Mouse (Mus musculus) liver, adult 10 weeks (tissue): ENCODE data around the gene Mcpt2. TPM values are rescaled to one million over a fixed set of nuclear protein-coding genes. Genes with fewer than 3 reads are reported as not detected.

Experiments
- polyA plus RNA-seq: library from polyadenylated mRNA; stranded (reverse); fragments of 350-450 nt; fragmentation: Illumina TruSeq; extraction: RNeasy Lipid Tissue Mini Kit (QIAGEN cat#74804); gene quantifications from one replicate; pipeline ENCODE4 v1.2.3, GENCODE M21; 2014; ENCODE audit warnings: low read depth, low replicate concordance

Gene Mcpt2
- polyA plus RNA-seq, result not detected

GRCm38 (mm10) chr14:56041792-56042191 is at the start of gene Mcpt2:
TSS of gene Mcpt2 (plus strand) at chr14:56042041.

GRCm38 (mm10) chr14:56017671-56018070 is 24.2 kb upstream of the Mcpt2 start, which contains the start of gene Mcpt1:
TSS of gene Mcpt1 (plus strand) at chr14:56017971.

GRCm38 (mm10) chr14:56030395-56030794 is 11.4 kb upstream of the Mcpt2 start, which contains the start of gene Mcpt9:
TSS of gene Mcpt9 (minus strand) at chr14:56030495.

GRCm38 (mm10) chr14:56062213-56062612 is 20.4 kb downstream of the Mcpt2 start, which contains the start of gene Mcpt4:
TSS of gene Mcpt4 (minus strand) at chr14:56062313.

GRCm38 (mm10) chr14:56085167-56085566 is 43.3 kb downstream of the Mcpt2 start, which contains the start of gene Mcpt8:
TSS of gene Mcpt8 (minus strand) at chr14:56085273.

Other genes with a start within 250 kb of the Mcpt2 start
- not detected for gene Nfatc4, start 218.9 kb upstream of the Mcpt2 start, polyA plus RNA-seq
- gene Nynrin, start 188.0 kb upstream of the Mcpt2 start, polyA plus RNA-seq, result 0.05 TPM
- gene Cbln3, start 157.6 kb upstream of the Mcpt2 start, polyA plus RNA-seq, result 0.19 TPM
- gene Khnyn, start 157.1 kb upstream of the Mcpt2 start, polyA plus RNA-seq, result 16.9 TPM
- gene Sdr39u1, start 141.7 kb upstream of the Mcpt2 start, polyA plus RNA-seq, result 6.6 TPM
- not detected for gene Cma1, start 97.4 kb upstream of the Mcpt2 start, polyA plus RNA-seq
- not detected for gene Cma2, start 91.1 kb upstream of the Mcpt2 start, polyA plus RNA-seq
- gene Mcpt1, start 24.1 kb upstream of the Mcpt2 start, polyA plus RNA-seq, result not detected
- gene Mcpt9, start 11.5 kb upstream of the Mcpt2 start, polyA plus RNA-seq, result not detected
- not detected for gene Mcpt4, start 20.3 kb downstream of the Mcpt2 start, polyA plus RNA-seq
- gene Mcpt8, start 43.2 kb downstream of the Mcpt2 start, polyA plus RNA-seq, result not detected
- not detected for gene Ctsg, start 60.5 kb downstream of the Mcpt2 start, polyA plus RNA-seq
- not detected for gene Gzme, start 78.6 kb downstream of the Mcpt2 start, polyA plus RNA-seq
- gene Gzmd, start 90.6 kb downstream of the Mcpt2 start, polyA plus RNA-seq, result not detected
- not detected for gene Gzmg, start 117.5 kb downstream of the Mcpt2 start, polyA plus RNA-seq
- not detected for gene Gzmn, start 132.6 kb downstream of the Mcpt2 start, polyA plus RNA-seq
- not detected for gene Gzmf, start 169.4 kb downstream of the Mcpt2 start, polyA plus RNA-seq
- gene Gzmc, start 192.6 kb downstream of the Mcpt2 start, polyA plus RNA-seq, result not detected
- 1.1 TPM for gene Gzmb, start 220.2 kb downstream of the Mcpt2 start, polyA plus RNA-seq